Mouse (Mus musculus) lung, embryonic 16.5 days (tissue): ENCODE measurements around the gene Sigirr. TPM values are rescaled to one million over a fixed set of nuclear protein-coding genes. Genes with fewer than 3 reads are reported as not detected.

Source experiments
- ATAC-seq: fragments of 200-750 bp; cut with Nextera tagmentation; 2 replicates; pipeline ENCODE4 v1.8.0; 2017; ENCODE audit warnings: low read depth, mild to moderate bottlenecking, moderate library complexity
- H3K27ac ChIP-seq: fragments of 300-500 bp; sonication (generic); 2 replicates; pipeline ENCODE4 v1.5.1; 2014; ENCODE audit warnings: mild to moderate bottlenecking, control low read depth, low read length
- H3K27me3 ChIP-seq: fragments of 300-500 bp; sonication (generic); 2 replicates; pipeline ENCODE4 v1.6.1; 2014; ENCODE audit warnings: low read depth, low read length, mixed read lengths; ENCODE audit not compliant: control insufficient read depth, insufficient read depth
- H3K36me3 ChIP-seq: fragments of 300-500 bp; sonication (generic); 2 replicates; pipeline ENCODE4 v1.6.1; 2014; ENCODE audit warnings: low read length; ENCODE audit not compliant: control insufficient read depth, insufficient read depth
- H3K4me1 ChIP-seq: fragments of 300-500 bp; sonication (generic); replicated peaks from 2 replicates; pipeline ENCODE4 v1.6.1; 2014; ENCODE audit warnings: low read length, mixed read lengths; ENCODE audit not compliant: control insufficient read depth, insufficient read depth
- H3K4me2 ChIP-seq: fragments of 300-500 bp; sonication (generic); 2 replicates; pipeline ENCODE4 v1.6.1; 2014; ENCODE audit warnings: low read depth, low read length, control low read depth
- H3K4me3 ChIP-seq: fragments of 300-500 bp; sonication (generic); 2 replicates; pipeline ENCODE4 v1.5.1; 2014; ENCODE audit warnings: mild to moderate bottlenecking, low read length, control low read depth
- H3K9ac ChIP-seq: fragments of 300-500 bp; sonication (generic); 2 replicates; pipeline ENCODE4 v1.6.1; 2014; ENCODE audit warnings: low read length, control low read depth
- H3K9me3 ChIP-seq: fragments of 300-500 bp; sonication (generic); 2 replicates; pipeline ENCODE4 v1.6.1; 2016; ENCODE audit warnings: low read length; ENCODE audit not compliant: control insufficient read depth
- WGBS: fragments of 180-500 bp; shearing (Covaris S2); extraction: QIAGEN DNeasy Blood & Tissue Kit; methylation state at CpG from one replicate; pipeline ENCODE4 v1.1.7; 2014; 5-methylcytosine and 5-hydroxymethylcytosine counted together
- polyA plus RNA-seq: library from polyadenylated mRNA; unstranded; fragments of >200 nt; fragmentation: Nextera tagmentation; extraction: Ambion mirVana; gene quantifications from 2 replicates; pipeline ENCODE4 v1.2.1, GENCODE M21; 2015

Gene Sigirr
- polyA plus RNA-seq, 1 experiment from 2014 or later = 17.7 TPM

- Histone ChIP-seq H3K9me3 (no peaks in the 10 kb centered on the region), H3K4me2 (no peak overlapping the region), H3K4me1 (peaks cover 8% of the 10 kb centered on the region), H3K4me3 (no peak overlapping the region), H3K27ac (no peak overlapping the region), H3K36me3 (no peaks in the 10 kb centered on the region), H3K27me3 (peaks cover 22% of the 10 kb centered on the region), H3K9ac (no peak overlapping the region)
- no peak for ATAC-seq
- WGBS = 73% methylated on average over 8 of the region's 8 CpGs
These were observed 10.1 kb downstream of the Sigirr start for GRCm38 (mm10) chr7:141090228-141090627.

DNA sequence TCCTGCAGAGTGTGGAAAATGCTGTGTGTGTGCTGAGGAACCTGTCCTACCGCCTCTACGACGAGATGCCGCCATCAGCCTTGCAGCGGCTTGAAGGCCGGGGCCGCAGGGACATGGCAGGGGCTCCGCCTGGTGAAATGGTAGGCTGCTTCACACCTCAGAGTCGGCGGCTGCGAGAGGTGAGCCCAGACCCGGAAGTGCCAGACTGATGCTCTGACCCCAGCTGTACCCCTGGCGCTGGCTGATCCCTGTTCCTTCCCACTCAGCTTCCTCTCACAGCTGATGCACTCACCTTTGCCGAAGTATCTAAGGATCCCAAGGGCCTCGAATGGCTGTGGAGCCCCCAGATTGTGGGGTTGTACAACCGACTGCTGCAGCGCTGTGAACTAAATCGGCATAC is 11.9 kb downstream of the Sigirr start:
- Histone ChIP-seq H3K9ac (no peak overlapping the region), H3K36me3 (no peaks in the 10 kb centered on the region), H3K27ac (no peak overlapping the region), H3K4me1 (peaks cover 8% of the 10 kb centered on the region), H3K9me3 (no peaks in the 10 kb centered on the region), H3K4me3 (no peak overlapping the region), H3K4me2 (no peak overlapping the region), H3K27me3 (peaks cover 22% of the 10 kb centered on the region)
- no peak for ATAC-seq
- WGBS = 7% methylated on average over 18 of the region's 18 CpGs

DNA sequence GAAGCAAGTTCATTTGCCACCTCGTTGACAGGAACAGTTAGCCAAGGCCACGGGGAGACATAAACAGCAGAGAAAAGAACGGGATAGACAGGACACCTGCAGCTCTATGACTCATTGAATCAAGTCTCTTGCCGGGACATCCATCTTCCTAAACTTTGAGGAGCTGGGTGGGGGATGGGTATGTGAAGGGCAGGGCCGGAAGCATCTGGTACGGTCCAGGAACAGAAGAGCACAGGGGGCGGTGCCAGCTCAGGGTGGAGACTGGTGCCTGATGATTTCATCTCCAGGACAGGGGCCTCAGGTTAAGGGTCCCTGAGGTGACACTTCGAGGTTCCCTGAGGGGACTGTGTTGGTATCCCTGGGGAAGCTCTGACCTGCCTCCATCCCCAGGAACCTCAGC is 12.5 kb downstream of the Sigirr start:
- Histone ChIP-seq H3K9ac (no peak overlapping the region), H3K4me2 (no peak overlapping the region), H3K27ac (no peak overlapping the region), H3K4me1 (peaks cover 8% of the 10 kb centered on the region), H3K36me3 (no peaks in the 10 kb centered on the region), H3K9me3 (no peaks in the 10 kb centered on the region), H3K27me3 (peaks cover 22% of the 10 kb centered on the region), H3K4me3 (no peak overlapping the region)
- no peak for ATAC-seq
- 19% methylated on average over 8 of the region's 8 CpGs for WGBS

- Histone ChIP-seq H3K4me2 (peak overlapping the region; percentile 41), H3K9me3 (no peaks in the 10 kb centered on the region), H3K27ac (peak overlapping the region; percentile 68), H3K4me3 (peak overlapping the region; percentile 46), H3K4me1 (peaks cover 3% of the 10 kb centered on the region; the same call in 1 of the 2 replicates), H3K9ac (peak overlapping the region; percentile 65), H3K36me3 (no peaks in the 10 kb centered on the region), H3K27me3 (no peaks in the 10 kb centered on the region)
- peak; percentile 89 for ATAC-seq
- WGBS = 21% methylated on average over 32 of the region's 34 CpGs
These were observed 20.6 kb downstream of the Sigirr start for GRCm38 (mm10) chr7:141079481-141080449.

- WGBS = 78% methylated on average over 4 of the region's 4 CpGs
- no peak for ATAC-seq
- H3K27me3 ChIP-seq = no peaks in the 10 kb centered on the region
- no peak overlapping the region for H3K4me3 ChIP-seq
- no peak overlapping the region for H3K9ac ChIP-seq
- H3K9me3 ChIP-seq = no peaks in the 10 kb centered on the region
- no peak overlapping the region for H3K4me2 ChIP-seq
- H3K36me3 ChIP-seq = no peaks in the 10 kb centered on the region
- H3K27ac ChIP-seq = no peak overlapping the region; the same call in 1 of the 2 replicates
- peaks cover 3% of the 10 kb centered on the region; the same call in 1 of the 2 replicates for H3K4me1 ChIP-seq
These were observed 21.5 kb downstream of the Sigirr start for GRCm38 (mm10) chr7:141078876-141079275.

DNA sequence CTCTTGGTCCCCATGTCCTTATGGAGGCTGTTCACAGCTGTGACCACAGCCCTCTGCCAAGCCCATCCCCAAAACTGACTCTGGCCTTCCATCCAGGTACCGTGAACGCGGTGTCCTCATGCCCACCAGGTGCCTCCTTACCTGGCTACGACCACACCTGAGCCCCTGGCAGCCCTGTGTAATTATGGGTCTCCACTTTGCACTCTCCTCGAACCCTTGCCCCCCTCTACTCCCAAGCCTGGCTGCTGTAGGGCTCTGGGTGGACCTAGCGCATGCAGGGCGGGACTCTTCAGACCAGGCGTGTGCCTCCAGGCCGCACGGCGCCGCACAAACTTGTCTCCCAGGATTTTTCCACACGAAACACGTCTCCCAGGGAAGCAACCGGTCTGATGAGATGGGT is 22.5 kb downstream of the Sigirr start, which contains the start of gene Pkp3:
Gene Pkp3 (plus strand): TSS at position 378 of the 400 bp plus-strand sequence.
- no peaks in the 10 kb centered on the region for H3K36me3 ChIP-seq
- no peaks in the 10 kb centered on the region for H3K9me3 ChIP-seq
- peaks cover 3% of the 10 kb centered on the region; the same call in 1 of the 2 replicates for H3K4me1 ChIP-seq
- H3K9ac ChIP-seq = no peak within 1 kb of the TSS
- ATAC-seq = no peak
- H3K27ac ChIP-seq = no peak within 1 kb of the TSS
- H3K4me2 ChIP-seq = no peak within 1 kb of the TSS
- no peak within 1 kb of the TSS for H3K4me3 ChIP-seq
- no peaks in the 10 kb centered on the region for H3K27me3 ChIP-seq
- WGBS = 85% methylated on average over 15 of the region's 15 CpGs

GRCm38 (mm10) chr7:141073782-141074181 is 26.6 kb downstream of the Sigirr start:
- no peak for ATAC-seq
- Histone ChIP-seq H3K27ac (no peak overlapping the region), H3K9ac (no peak overlapping the region), H3K36me3 (no peaks in the 10 kb centered on the region), H3K4me3 (no peak overlapping the region), H3K4me1 (peaks cover 5% of the 10 kb centered on the region; the same call in 1 of the 2 replicates), H3K4me2 (no peak overlapping the region), H3K9me3 (no peaks in the 10 kb centered on the region), H3K27me3 (peaks cover 26% of the 10 kb centered on the region)
- WGBS = 57% methylated on average over 4 of the region's 4 CpGs

DNA sequence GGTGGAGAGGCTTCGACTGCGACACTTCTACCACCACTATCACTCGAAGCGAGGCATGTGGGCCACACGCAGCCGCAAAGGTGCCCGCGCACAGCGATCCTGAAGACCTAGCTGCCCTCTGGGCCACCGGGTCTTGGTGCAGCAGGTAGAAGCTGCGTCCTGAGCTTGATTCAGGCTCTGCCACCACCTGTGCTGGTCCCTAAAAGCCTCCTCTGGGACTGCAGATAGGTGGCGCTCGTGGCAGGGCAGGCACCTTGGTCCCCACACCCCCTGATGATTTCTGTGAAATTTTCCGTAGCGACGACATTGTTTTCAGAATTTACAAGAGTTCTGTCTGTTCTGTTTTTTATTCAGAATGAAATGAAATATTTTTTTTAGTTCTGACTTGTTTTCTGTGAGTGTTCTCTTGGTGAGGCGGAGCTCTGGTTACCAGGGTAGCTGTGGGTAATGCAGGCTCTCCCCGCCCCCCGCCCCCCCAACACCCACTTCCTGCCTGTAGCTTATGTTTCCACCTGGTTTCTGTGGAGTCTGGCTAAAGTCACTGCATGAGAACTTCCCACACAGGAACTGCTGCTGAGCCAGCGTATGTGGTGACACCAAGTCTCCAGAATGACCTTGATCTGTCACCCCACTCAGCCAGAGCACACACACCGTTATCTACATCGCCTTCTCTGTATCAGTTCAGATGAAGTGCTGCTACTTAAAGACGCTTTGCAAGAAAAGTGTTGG is 28.2 kb downstream of the Sigirr start:
- Histone ChIP-seq H3K9me3 (no peaks in the 10 kb centered on the region), H3K9ac (no peak overlapping the region), H3K4me2 (no peak overlapping the region), H3K27me3 (peaks cover 26% of the 10 kb centered on the region), H3K4me1 (peaks cover 5% of the 10 kb centered on the region; the same call in 1 of the 2 replicates), H3K4me3 (no peak overlapping the region), H3K27ac (no peak overlapping the region), H3K36me3 (no peaks in the 10 kb centered on the region)
- ATAC-seq = no peak
- WGBS = 24% methylated on average over 23 of the region's 23 CpGs
